Mouse (Mus musculus) fibroblast of lung, adult 2 months (primary cell): ENCODE measurements around the gene Olfr351.

Experiments used
- DNase-seq: peaks from one replicate; pipeline ENCODE4 v3.0.0-alpha.2; 2011; ENCODE audit warnings: low read depth

Gene Olfr351

GRCm38 (mm10) chr2:36862560-36862959 is at the start of gene Olfr351:
Gene Olfr351 (minus strand): TSS chr2:36862660.
- no peak for DNase-seq

- DNase-seq = no peak
Measured at GRCm38 (mm10) chr2:36905380-36905779, 42.9 kb upstream of the Olfr351 start, which contains the start of gene Olfr354. Gene Olfr354 (plus strand): TSS chr2:36905680.

GRCm38 (mm10) chr2:36897114-36897513 is 34.7 kb upstream of the Olfr351 start:
- DNase-seq = no peak

- DNase-seq = no peak
Measured at GRCm38 (mm10) chr2:36892836-36893235, 30.4 kb upstream of the Olfr351 start, which contains the start of gene Olfr353. Gene Olfr353 (minus strand): TSS chr2:36892936.

- no peak for DNase-seq
Measured at GRCm38 (mm10) chr2:36868160-36868559, 5.7 kb upstream of the Olfr351 start, which contains the start of gene Olfr352. Gene Olfr352 (plus strand): TSS chr2:36868460.

- DNase-seq = no peak
Measured at GRCm38 (mm10) chr2:36846010-36846409, 16.4 kb downstream of the Olfr351 start, which contains the start of gene Olfr350. Gene Olfr350 (plus strand): TSS chr2:36846310.

- no peak for DNase-seq
Measured at GRCm38 (mm10) chr2:36816932-36817331, 45.5 kb downstream of the Olfr351 start, which contains the start of gene Olfr3. Gene Olfr3 (minus strand): TSS chr2:36817032.
